Mouse (Mus musculus): Measurements from ENCODE around the gene Ninj2. TPM values are rescaled to one million over a fixed set of nuclear protein-coding genes. Genes with fewer than 3 reads are reported as not detected.

Ninj2 gene
- polyA plus RNA-seq, 1 experiment from 2014 or later, result not detected

GRCm38 (mm10) chr6:120186594-120186993, 93.4 kb downstream of the Ninj2 start:
- H3K36me3 ChIP-seq (ENCODE audit: control insufficient read depth, insufficient read depth, low read length), result no peaks in the 10 kb centered on the region
- no peak overlapping the region for H3K4me3 ChIP-seq (ENCODE audit: low read depth, low read length)
- H3K9me3 ChIP-seq (ENCODE audit: control insufficient read depth, low read length), result no peaks in the 10 kb centered on the region
- 70% methylated on average over 3 of the region's 3 CpGs for WGBS
- H3K4me1 ChIP-seq (ENCODE audit: control insufficient read depth, insufficient read depth, low read length), result no peaks in the 10 kb centered on the region
- H3K27me3 ChIP-seq (ENCODE audit: control insufficient read depth, insufficient read depth, low read length), result no peaks in the 10 kb centered on the region
- H3K4me2 ChIP-seq (ENCODE audit: low read depth, low read length), result no peak overlapping the region
- no peak overlapping the region for H3K9ac ChIP-seq (replicated peaks; ENCODE audit: low read depth, low read length)
- no peak for ATAC-seq (ENCODE audit: low read depth)
- H3K27ac ChIP-seq (ENCODE audit: low read depth, low read length), result no peak overlapping the region

GRCm38 (mm10) chr6:120187587-120188176, 94.5 kb downstream of the Ninj2 start:
- Histone ChIP-seq H3K4me2 (ENCODE audit: low read depth, low read length) (peak overlapping the region; percentile 15; the same call in 1 of the 2 replicates), H3K9me3 (ENCODE audit: control insufficient read depth, low read length) (no peaks in the 10 kb centered on the region), H3K9ac (replicated peaks; ENCODE audit: low read depth, low read length) (no peak overlapping the region), H3K4me3 (ENCODE audit: low read depth, low read length) (no peak overlapping the region), H3K27ac (ENCODE audit: low read depth, low read length) (no peak overlapping the region), H3K4me1 (ENCODE audit: control insufficient read depth, insufficient read depth, low read length) (no peaks in the 10 kb centered on the region), H3K36me3 (ENCODE audit: control insufficient read depth, insufficient read depth, low read length) (no peaks in the 10 kb centered on the region), H3K27me3 (ENCODE audit: control insufficient read depth, insufficient read depth, low read length) (no peaks in the 10 kb centered on the region)
- WGBS, result 15% methylated on average over 18 of the region's 18 CpGs
- ATAC-seq (ENCODE audit: low read depth), result no peak

- 24% methylated on average over 24 of the region's 24 CpGs for WGBS
- H3K36me3 ChIP-seq (ENCODE audit: control insufficient read depth, insufficient read depth, low read length), result no peaks in the 10 kb centered on the region
- no peaks in the 10 kb centered on the region for H3K4me1 ChIP-seq (ENCODE audit: control insufficient read depth, insufficient read depth, low read length)
- H3K9ac ChIP-seq (replicated peaks; ENCODE audit: low read depth, low read length), result no peak overlapping the region
- peak; percentile 42; the same call in 1 of the 2 replicates for ATAC-seq (ENCODE audit: low read depth)
- H3K4me3 ChIP-seq (ENCODE audit: low read depth, low read length), result no peak overlapping the region
- no peak overlapping the region for H3K27ac ChIP-seq (ENCODE audit: low read depth, low read length)
- H3K4me2 ChIP-seq (ENCODE audit: low read depth, low read length), result no peak overlapping the region; the same call in 1 of the 2 replicates
- H3K9me3 ChIP-seq (ENCODE audit: control insufficient read depth, low read length), result no peaks in the 10 kb centered on the region
- H3K27me3 ChIP-seq (ENCODE audit: control insufficient read depth, insufficient read depth, low read length), result no peaks in the 10 kb centered on the region
Measured at GRCm38 (mm10) chr6:120188376-120189235, 95.5 kb downstream of the Ninj2 start.

DNA sequence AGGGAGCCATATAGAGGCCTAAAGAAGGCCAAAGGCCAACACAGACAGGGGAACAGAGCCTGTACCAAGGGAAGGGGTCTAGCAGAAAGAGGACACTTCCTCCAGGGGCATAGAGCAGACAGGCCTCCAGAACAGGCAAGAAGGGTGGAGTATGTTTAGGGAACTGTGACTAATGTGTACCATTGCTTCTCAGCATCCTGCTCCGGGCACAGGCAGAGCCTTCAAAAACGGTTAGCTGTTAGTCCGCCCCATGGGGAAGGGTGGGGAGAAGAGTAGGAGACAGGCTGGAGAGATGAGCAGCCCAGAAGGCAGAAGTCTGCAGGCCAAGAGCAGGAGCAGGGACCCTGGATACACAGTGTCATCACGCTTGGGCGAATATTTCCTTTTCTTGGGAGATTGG, 96.1 kb downstream of the Ninj2 start:
- Histone ChIP-seq H3K4me2 (ENCODE audit: low read depth, low read length) (no peak overlapping the region), H3K36me3 (ENCODE audit: control insufficient read depth, insufficient read depth, low read length) (no peaks in the 10 kb centered on the region), H3K9me3 (ENCODE audit: control insufficient read depth, low read length) (no peaks in the 10 kb centered on the region), H3K27me3 (ENCODE audit: control insufficient read depth, insufficient read depth, low read length) (no peaks in the 10 kb centered on the region), H3K9ac (replicated peaks; ENCODE audit: low read depth, low read length) (no peak overlapping the region), H3K27ac (ENCODE audit: low read depth, low read length) (no peak overlapping the region), H3K4me1 (ENCODE audit: control insufficient read depth, insufficient read depth, low read length) (no peaks in the 10 kb centered on the region), H3K4me3 (ENCODE audit: low read depth, low read length) (no peak overlapping the region)
- ATAC-seq (ENCODE audit: low read depth), result no peak
- WGBS, result 87% methylated on average over 5 of the region's 5 CpGs

- H3K36me3 ChIP-seq (ENCODE audit: control insufficient read depth, insufficient read depth, low read length), result no peaks in the 10 kb centered on the region
- H3K9ac ChIP-seq (replicated peaks; ENCODE audit: low read depth, low read length), result no peak overlapping the region
- no peak overlapping the region for H3K4me3 ChIP-seq (ENCODE audit: low read depth, low read length)
- 94% methylated on average over 4 of the region's 4 CpGs for WGBS
- no peaks in the 10 kb centered on the region for H3K9me3 ChIP-seq (ENCODE audit: control insufficient read depth, low read length)
- no peaks in the 10 kb centered on the region for H3K4me1 ChIP-seq (ENCODE audit: control insufficient read depth, insufficient read depth, low read length)
- H3K4me2 ChIP-seq (ENCODE audit: low read depth, low read length), result no peak overlapping the region
- no peak overlapping the region for H3K27ac ChIP-seq (ENCODE audit: low read depth, low read length)
- no peaks in the 10 kb centered on the region for H3K27me3 ChIP-seq (ENCODE audit: control insufficient read depth, insufficient read depth, low read length)
- ATAC-seq (ENCODE audit: low read depth), result no peak
Measured at GRCm38 (mm10) chr6:120190365-120190764, 97.2 kb downstream of the Ninj2 start.

GRCm38 (mm10) chr6:120190912-120191311, 97.8 kb downstream of the Ninj2 start:
- H3K9me3 ChIP-seq (ENCODE audit: control insufficient read depth, low read length), result no peaks in the 10 kb centered on the region
- no peak overlapping the region for H3K27ac ChIP-seq (ENCODE audit: low read depth, low read length)
- WGBS, result 85% methylated on average over 4 of the region's 4 CpGs
- H3K4me2 ChIP-seq (ENCODE audit: low read depth, low read length), result no peak overlapping the region
- H3K4me3 ChIP-seq (ENCODE audit: low read depth, low read length), result no peak overlapping the region
- H3K9ac ChIP-seq (replicated peaks; ENCODE audit: low read depth, low read length), result no peak overlapping the region
- no peaks in the 10 kb centered on the region for H3K36me3 ChIP-seq (ENCODE audit: control insufficient read depth, insufficient read depth, low read length)
- no peaks in the 10 kb centered on the region for H3K27me3 ChIP-seq (ENCODE audit: control insufficient read depth, insufficient read depth, low read length)
- no peaks in the 10 kb centered on the region for H3K4me1 ChIP-seq (ENCODE audit: control insufficient read depth, insufficient read depth, low read length)
- ATAC-seq (ENCODE audit: low read depth), result no peak

- Histone ChIP-seq H3K9me3 (ENCODE audit: control insufficient read depth, low read length) (no peaks in the 10 kb centered on the region), H3K27me3 (ENCODE audit: control insufficient read depth, insufficient read depth, low read length) (no peaks in the 10 kb centered on the region), H3K4me3 (ENCODE audit: low read depth, low read length) (no peak overlapping the region), H3K36me3 (ENCODE audit: control insufficient read depth, insufficient read depth, low read length) (no peaks in the 10 kb centered on the region), H3K27ac (ENCODE audit: low read depth, low read length) (no peak overlapping the region), H3K9ac (replicated peaks; ENCODE audit: low read depth, low read length) (no peak overlapping the region), H3K4me2 (ENCODE audit: low read depth, low read length) (no peak overlapping the region), H3K4me1 (ENCODE audit: control insufficient read depth, insufficient read depth, low read length) (no peaks in the 10 kb centered on the region)
- WGBS, result 62% methylated on average over 7 of the region's 7 CpGs
- ATAC-seq (ENCODE audit: low read depth), result no peak
Measured at GRCm38 (mm10) chr6:120191396-120192170, 98.4 kb downstream of the Ninj2 start.

GRCm38 (mm10) chr6:120192211-120192870, 99.2 kb downstream of the Ninj2 start:
- 21% methylated on average over 14 of the region's 15 CpGs for WGBS
- H3K9me3 ChIP-seq (ENCODE audit: control insufficient read depth, low read length), result no peaks in the 10 kb centered on the region
- peak; percentile 47; the same call in 1 of the 2 replicates for ATAC-seq (ENCODE audit: low read depth)
- no peaks in the 10 kb centered on the region for H3K27me3 ChIP-seq (ENCODE audit: control insufficient read depth, insufficient read depth, low read length)
- no peaks in the 10 kb centered on the region for H3K4me1 ChIP-seq (ENCODE audit: control insufficient read depth, insufficient read depth, low read length)
- H3K36me3 ChIP-seq (ENCODE audit: control insufficient read depth, insufficient read depth, low read length), result no peaks in the 10 kb centered on the region
- H3K4me3 ChIP-seq (ENCODE audit: low read depth, low read length), result no peak overlapping the region
- no peak overlapping the region for H3K9ac ChIP-seq (replicated peaks; ENCODE audit: low read depth, low read length)
- no peak overlapping the region for H3K27ac ChIP-seq (ENCODE audit: low read depth, low read length)
- no peak overlapping the region for H3K4me2 ChIP-seq (ENCODE audit: low read depth, low read length)

All from neural tube, embryonic 14.5 days (tissue).